Mouse (Mus musculus) regulatory T cell (primary cell): ENCODE measurements around the gene Gm5868.

Source experiments
- in situ Hi-C: fragments of 300-600 bp; cut with MboI, MseI; formaldehyde crosslinking; loops from one replicate; pipeline ENCODE4 v1.15.1; 2025; ENCODE audit warnings: high pct_unique_total_duplicates

Gene Gm5868

GRCm38 (mm10) chr5:72551209-72551608 is 36.1 kb downstream of the Gm5868 start:
- in situ Hi-C loops, result no loop called here
